Mouse (Mus musculus): Measurements from ENCODE around the gene Chd4.

The Chd4 gene

DNA sequence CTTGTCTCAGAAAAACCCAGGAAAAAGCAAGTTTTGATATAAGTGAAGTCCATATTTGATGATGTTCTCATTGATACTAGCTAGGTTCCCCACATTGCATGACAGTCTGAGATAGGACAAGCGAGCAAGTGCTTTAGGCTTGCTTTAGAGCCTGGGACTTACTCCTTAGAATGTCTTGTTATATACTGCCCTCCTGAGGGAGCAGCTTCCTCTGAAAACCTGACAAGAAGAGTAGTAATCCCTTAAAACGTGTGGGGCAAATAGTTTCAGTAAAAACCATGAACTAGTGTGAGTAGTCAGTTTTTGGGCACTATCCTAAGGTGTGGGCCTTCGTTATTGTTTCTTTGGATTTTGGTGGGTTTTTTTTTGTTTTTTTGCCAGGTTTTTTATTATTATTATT, 47.3 kb downstream of the Chd4 start:
- no peak for DNase-seq (ENCODE audit: low spot score)

DNA sequence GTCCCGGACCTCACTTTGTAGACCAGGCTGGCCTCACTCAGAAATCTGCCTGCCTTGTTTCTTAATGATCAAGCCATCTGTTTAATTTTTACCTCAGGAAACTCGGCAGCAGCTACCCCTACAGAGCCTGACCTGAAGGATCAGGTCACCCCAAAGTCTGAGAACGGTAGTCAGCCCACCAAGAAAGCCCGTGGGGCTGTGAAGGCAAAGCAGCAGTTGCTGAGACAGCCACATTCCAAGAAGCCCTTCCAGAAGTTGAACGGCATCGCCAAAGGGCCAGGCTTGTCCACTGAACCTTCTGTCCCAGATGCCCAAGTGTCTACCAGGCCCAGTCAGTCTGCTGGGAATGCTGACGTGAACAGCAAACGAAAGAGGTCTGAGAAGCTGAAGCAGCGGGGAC, 48.1 kb downstream of the Chd4 start:
- no peak for DNase-seq (ENCODE audit: low spot score)

DNA sequence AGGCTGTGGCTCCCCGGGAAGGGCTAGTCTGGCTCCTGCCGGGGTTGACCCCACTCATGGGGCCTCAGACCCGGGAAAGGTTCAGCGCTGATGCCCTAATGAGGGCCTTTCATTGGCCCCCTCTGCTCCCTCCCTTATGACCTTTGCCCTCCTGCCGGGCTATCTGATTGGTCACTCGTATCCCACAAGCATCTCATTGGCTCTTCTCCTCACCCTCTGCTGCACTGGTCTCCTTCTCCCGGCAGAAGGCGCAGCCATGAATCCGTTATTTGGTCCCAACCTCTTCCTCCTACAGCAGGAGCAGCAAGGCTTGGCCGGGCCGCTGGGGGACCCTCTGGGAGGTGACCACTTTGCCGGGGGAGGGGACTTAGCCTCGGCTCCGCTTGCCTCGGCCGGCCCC, 49.2 kb downstream of the Chd4 start, which contains the start of gene Iffo1:
Gene Iffo1, plus strand, starts transcription at position 241 of the 400 bp plus-strand sequence.
- DNase-seq (ENCODE audit: low spot score): peak; percentile 86

DNA sequence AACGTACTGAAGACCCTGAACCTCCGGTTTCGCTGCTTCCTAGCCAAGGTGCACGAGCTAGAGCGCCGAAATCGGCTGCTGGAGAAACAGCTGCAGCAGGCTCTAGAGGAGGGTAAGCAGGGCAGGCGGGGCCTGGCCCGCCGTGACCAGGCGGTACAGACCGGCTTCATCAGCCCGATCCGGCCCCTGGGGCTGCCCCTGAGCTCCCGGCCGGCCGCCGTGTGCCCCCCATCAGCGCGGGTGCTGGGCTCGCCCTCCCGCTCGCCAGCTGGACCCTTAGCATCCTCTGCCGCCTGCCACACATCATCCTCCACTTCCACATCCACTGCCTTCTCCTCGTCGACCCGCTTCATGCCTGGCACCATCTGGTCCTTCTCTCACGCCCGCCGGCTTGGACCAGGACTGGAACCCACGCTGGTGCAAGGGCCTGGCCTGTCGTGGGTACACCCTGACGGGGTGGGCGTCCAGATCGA, 49.7 kb downstream of the Chd4 start:
- DNase-seq (ENCODE audit: low spot score): no peak

DNA sequence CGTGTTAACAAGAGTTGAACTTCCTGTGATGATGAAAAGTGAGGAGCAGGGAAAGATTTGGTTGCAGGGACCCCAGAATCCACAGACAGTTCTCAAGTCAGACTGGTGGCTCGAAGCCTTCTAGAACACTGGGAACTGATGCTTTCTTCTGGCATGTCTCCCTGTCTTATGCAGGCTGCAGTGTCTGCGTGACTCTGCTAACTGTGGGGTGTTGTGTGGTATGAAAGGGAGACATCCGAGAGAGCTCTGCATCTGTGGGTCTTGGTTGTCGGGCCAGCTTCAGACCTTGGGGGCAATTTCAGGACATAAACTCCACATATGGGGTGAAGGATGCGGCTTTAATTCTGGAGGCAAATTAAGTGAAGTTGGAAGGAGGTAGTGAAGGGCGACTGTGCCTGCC, 50.4 kb downstream of the Chd4 start:
- DNase-seq (ENCODE audit: low spot score): no peak

DNA sequence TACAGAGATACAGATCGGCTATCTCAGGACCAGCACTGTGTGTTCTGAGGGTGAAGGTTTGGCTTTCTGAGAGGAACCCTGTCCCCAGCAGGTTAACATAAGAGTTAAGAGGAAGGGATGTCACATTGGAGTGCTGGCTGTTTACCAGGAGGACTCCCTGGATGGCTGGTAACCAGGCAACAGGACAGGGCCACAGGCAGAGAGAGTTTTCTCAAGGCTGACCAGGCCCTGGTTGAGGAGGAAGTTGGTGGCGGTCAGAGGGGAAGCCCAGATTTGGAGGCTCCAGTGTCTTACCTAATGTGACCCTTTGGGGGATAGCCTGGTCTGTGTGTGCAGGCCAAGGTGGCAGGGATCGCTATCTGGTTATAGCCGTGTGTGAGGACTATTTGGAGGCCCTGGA, 51.0 kb downstream of the Chd4 start:
- no peak for DNase-seq (ENCODE audit: low spot score)

DNA sequence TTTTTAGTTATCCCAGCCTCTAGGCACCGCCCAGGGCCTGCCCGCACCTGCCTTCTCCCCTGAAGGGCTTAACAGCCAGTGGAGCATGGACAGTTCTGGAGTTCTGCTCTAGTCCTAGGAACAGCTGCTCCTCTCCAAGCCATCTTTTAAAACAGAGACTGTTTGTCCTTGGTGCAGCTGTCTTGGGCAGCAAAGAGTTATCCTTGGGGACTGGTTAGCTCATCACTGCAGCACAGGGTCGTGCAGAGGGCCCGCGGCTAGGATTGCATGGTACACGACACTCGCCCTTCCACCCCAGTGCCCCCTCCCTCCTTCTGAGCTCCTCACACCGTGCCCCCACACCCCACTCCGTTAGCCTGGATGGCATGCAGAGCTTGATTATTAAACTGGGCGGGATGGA, 51.5 kb downstream of the Chd4 start:
- DNase-seq (ENCODE audit: low spot score): no peak

DNA sequence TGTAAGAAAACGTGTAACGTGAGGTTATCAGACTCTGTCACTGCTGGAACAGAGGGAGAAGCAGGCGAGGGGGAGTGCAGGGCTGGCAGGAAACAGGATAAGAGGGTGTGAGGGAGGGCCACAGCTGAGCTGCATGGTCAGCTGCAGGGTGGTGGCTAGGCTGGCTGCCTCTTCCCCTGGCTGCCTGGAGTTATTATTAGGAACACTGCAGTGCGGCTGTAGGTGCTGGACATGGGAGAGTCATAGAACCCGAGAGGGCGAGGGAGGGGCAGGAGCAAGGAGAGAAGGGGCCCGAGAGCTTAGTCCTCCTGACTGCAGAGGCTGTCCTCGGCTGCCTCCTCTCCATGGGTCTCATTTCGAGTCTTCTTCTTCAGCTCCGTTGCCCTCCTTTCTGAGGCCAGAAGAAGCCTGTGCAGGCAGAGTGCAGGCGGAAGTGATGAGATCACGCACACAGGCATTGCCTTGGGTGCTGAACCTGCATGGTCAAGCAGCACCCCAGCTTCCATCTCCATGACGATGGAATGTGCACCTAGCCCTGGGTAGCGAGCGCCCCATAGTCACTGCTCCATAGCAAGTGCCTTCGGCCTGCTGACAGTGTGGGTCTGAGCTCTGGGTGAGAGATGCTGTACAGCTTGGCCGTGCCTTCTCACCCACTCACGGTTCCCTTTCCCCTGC, 52.6 kb downstream of the Chd4 start:
- DNase-seq (ENCODE audit: low spot score): no peak

DNA sequence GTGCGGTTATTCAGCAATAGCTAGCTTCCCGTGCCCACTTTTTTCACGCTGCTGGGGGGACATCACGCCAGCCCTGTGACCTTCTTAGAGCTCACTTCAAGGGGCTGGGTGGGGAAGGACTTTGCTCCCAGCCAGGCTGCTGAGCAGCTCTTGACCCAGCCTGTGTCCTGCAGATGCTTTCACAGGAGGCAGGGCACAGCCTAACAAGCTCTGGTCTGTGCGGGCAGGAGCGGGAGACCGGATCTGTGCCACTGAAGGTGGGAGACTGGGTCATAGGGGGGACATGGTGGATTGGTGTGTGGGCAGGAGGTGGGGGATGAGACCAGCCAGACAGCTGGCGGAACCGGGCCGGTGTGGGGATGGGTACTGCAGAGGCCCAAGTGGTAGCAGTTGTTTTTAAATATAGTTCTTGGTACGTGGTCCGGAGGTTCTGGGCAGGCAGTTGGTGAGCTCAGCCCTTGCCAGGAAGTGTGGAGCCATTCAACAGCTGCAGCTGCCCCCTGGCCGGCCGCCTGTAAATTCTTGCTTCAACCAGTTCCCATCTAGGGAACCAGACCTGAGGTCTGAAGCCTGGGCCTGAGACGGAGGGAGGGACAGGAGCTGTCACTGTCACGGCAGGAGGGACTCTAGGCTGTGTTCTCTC, 53.3 kb downstream of the Chd4 start:
- DNase-seq (ENCODE audit: low spot score): no peak

DNA sequence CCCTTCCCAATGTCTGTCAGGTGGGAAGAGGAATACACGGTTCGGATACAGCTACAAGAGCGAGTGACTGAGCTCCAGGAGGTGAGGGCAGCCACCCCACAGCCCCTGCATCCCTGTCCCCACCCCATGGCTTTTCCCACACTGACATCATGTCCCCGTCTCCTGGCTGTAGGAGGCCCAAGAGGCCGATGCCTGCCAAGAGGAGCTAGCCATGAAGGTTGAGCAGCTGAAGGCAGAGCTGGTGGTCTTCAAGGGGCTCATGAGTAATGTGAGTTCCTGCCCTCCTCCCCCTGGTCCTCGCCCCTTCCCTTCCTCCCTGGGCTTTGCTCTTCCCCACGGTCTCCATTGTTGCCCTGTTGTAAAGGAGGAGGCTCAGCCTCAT, 53.8 kb downstream of the Chd4 start:
- DNase-seq (ENCODE audit: low spot score): no peak

DNA sequence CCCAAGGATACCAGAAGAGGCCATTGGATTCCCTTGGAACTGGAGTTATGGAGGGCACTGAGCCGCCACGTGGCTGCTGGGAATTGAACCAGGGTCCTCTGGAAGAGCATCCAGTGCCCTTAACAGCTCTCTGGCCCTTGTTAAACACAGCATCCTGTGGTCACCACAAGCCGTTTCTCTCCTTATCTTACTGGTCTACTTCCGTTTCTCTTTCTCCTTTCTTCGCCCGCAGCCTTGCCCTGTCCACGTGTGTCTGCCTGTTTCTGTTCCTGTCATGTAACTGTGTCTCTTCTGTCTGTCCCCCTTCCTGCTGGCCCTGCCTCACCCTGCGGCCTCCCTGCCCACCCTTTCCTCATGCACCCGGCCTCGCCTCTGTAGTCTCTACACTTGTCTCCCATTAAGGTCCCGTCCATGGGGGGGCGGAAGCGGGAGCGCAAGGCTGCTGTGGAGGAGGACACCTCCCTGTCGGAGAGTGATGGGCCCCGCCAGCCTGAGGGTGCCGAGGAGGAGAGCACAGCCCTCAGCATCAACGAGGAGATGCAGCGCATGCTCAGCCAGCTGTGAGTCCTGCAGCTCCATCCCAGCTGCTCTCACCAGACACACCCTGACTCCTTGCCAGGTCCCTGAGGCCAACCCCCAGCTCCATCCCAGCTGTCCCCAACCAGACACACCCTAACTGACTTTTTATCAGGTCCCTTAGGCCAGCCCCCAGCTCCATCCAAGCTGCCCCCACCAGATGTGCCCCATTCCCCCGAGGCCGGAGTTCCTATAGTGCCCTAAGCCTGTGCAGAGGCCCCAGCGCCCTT, 56.6 kb downstream of the Chd4 start:
- DNase-seq (ENCODE audit: low spot score): no peak

DNA sequence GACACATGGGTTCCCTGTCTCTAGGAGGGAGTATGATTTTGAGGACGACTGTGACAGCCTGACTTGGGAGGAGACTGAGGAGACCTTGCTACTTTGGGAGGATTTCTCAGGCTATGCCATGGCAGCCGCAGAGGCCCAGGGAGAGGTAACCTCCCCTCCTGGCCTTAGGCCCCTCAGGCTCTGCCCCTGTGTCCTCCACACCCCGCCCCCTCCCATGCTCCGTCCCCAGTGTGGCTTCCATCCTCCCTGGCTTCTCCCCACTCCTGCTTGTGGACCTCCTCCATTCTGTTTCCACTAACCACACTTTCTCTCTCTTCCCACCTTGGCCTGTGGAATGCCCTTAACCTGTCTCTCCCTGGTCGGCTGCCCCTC, 57.2 kb downstream of the Chd4 start:
- no peak for DNase-seq (ENCODE audit: low spot score)

DNA sequence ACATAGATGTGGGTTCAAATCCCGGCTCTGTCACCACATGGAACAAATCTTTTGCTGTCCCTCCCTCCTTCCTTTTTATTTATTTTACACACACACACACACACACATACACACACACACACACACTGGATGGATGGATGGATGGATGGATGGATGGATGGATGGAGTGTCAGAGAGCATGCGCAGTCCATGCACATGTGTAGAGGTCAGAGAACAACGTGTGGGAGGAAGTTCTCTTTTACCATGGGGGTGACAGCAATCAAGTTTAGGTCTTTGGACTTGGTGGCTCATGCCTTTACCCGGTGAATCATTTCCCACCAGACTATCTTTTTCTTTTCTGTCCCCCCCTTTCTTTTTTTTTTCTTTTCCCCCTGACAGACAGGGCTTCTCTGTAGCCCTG, 57.9 kb downstream of the Chd4 start:
- no peak for DNase-seq (ENCODE audit: low spot score)

DNA sequence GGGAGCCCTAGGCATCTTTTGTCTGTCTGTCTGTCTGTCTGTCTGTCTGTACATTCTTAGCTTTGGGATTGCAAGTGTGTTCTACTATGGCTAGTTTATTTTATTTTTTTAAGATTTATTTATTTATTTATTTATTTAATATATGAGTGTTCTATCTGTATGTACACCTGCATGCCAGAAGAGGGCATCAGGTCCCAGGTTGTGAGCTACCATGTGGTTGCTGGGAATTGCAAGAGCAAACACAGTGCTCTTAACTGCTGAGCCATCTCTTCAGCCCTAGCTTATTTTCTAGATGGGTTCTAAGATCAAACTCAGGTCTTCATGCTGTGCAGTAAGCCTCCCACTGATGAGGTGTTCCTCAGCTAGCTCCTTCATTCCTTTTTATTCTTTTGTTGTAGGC, 58.8 kb downstream of the Chd4 start:
- DNase-seq (ENCODE audit: low spot score): no peak

DNA sequence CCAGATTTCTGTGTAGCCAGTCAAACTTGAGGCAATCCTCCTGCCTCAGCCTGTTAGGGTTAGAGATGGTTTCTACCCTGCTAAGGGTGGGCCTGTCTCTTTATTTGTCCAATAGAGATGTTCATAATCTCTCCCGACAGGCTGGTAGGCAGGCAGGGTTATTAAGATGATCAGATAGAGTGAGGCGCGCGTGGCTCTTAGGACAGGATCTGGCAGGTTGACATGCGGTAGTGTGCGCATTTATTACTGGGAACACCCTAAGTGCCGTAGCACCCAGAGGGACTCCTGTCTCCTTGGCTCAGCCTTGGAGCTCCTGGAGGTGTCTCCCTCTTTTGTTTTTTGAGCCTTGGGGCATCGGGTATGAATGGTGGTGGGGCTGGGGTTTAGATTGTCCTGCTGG, 59.5 kb downstream of the Chd4 start:
- no peak for DNase-seq (ENCODE audit: low spot score)

DNA sequence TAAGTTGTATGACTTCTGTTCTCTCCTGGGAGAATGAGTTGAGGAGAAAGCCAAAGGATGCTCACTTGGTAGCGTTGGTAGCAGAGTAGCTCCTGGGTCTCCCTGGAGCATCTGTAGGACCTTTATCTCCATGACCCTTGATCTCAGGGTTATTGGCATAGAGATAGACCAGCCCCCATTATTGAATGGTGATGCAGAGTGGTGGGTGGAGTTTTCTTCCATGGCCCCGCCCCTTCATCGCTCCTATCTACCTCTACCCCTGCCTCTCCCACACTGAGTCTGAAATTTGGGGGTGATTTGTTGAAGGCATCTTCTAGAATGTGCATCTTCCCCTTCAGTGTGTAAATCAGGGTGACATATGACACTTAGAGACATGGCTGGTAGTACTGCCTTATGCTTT, 60.7 kb downstream of the Chd4 start:
- no peak for DNase-seq (ENCODE audit: low spot score)

DNA sequence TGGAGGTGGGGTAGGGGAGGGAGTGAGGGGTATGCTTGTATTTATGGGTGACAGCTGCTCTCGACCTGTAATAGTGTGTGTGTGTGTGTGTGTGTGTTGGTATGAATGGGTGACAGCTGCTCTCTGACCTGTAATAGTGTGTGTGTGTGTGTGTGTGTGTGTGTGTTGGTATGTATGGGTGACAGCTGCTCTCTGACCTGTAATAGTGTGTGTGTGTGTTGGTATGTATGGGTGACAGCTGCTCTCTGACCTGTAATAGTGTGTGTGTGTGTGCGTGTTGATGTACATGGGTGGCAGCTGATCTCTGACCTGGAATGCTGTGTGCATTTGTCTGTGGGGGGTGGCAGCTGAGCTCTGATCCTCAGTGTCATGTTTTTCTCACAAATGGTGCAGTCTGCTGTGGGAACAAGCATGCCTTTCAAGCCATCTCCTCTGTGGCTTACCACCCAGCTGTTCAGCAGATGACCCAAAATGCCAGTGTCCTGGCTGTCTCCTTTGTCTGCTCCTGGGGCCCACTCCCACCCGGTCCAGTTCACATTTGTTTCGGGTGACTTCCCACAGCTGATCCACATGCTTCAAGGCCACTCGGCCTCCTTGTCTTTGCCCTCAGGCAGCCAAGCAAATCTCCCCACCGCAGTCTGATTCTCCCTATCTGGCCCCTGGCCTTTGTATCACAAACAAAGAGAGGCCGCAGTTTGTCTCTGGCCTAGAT, 61.3 kb downstream of the Chd4 start:
- no peak for DNase-seq (ENCODE audit: low spot score)

DNA sequence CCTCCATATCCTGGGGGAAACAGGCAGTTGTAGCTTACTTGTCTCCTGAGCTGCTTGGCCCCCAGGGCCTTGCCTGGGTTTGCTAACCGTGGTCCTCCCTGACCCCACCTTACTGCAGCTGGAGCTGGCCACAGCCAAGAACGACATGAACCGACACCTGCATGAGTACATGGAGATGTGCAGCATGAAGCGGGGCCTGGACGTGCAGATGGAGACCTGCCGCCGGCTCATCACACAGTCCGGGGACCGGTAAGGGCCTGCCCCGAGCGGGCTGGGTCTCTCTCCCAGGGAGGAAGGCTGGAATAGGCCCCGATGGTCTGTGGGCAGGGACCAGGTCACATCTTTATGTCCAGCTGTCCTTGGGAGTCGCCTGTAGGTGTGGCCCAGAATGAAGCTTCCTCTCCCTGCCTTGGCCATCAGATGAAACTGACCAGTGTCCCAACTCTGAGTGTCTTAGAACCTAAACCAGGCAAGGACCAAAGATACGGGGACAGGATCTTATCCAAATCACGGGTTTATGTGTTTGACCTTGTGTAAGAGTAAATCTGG, 63.2 kb downstream of the Chd4 start:
- no peak for DNase-seq (ENCODE audit: low spot score)

DNA sequence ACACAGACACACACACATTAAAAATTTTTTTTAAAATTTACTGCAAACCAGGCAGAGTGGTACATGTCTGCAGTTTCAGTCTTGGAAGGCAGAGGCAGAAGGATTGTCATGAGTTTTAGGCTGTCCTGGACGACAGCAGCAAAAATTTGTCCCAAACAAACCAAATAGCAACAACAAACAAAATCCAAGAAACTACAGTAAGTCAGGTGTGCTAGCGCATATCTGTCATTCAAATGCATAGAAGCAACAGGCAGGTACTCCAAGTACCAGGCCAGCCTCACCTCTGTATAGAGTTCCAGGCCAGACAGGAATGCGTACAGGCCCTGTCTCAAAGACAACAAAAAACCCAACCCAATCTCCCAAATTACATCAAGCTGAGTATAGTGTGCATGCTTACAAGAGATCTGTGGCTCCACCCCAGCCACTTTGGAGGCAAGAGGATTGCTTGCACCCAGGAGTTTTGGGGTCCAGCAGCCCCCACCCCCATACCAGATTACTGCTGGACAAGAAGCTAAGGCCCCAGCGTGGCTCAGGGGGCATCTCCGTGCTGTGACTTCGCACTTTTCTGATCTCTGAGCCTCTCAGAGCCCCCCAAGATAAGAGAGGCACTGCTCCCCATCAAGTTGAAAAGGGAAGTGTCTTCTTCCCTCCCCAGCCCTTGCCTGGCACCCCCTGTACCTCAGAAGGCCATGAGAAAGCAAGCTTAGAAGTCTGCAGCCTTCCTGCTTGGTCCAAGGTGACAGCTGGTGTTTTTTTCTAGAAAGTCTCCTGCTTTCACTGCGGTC, 64.2 kb downstream of the Chd4 start:
- no peak for DNase-seq (ENCODE audit: low spot score)

DNA sequence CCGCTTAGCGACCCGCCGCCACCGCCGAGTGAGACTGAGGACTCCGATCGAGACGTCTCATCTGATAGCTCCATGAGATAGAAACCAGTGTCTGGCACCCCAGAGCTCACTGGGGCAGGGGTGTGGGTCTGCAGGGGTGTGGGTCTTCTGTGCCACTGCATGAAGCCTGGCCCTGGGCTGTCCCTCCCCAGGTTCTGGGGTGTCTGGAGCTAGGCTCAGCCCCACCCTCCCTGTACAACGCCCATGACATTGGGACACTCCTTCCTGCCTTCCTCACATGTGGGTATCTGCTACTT, 64.7 kb downstream of the Chd4 start:
- DNase-seq (ENCODE audit: low spot score): no peak

DNA sequence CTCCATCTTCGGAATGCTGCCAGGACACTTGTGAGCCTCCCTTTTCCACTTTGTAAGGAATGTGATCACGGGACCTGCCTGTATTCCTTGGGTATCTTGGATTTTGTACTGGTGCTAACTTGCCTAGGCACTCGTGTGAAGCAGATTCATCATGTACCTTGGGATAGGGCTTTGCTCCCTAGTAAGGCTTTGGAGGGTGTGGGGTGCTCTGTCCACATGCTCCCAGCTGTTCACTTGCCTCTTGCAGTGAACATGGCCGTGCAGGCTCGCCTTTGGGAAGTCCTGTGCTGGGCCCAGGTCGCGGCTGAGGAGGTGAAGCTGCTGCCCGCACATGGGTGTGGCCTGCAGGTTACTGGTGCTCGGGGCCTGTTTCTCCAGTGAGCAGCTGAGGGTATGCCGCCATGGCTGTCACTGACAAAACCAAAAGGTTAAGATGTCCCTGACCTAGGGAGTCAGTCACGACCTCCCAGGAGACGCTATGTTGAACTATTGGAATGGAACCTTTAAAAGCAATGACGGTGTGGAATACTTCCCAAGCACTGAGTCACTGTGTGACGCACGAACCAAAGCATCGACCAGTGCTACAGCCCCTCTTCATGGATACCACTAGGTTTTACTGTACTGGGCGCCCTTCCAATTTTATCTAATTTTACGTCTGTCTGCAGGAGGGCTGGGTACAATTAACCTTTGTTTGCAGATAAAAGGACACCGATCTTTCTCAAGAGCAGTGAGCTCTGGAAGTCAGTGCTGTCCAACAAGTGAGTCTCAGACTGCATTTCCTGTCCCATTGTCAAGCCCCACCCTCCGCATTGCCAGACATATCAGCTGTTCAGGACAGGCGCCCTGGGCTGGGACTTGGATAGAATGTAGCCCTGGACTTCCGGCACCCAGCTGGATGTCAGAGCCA, 65.3 kb downstream of the Chd4 start:
- DNase-seq (ENCODE audit: low spot score): no peak
